Mouse (Mus musculus) heart, postnatal 0 days (tissue): ENCODE data around the gene Nav1. TPM values are rescaled to one million over a fixed set of nuclear protein-coding genes. Genes with fewer than 3 reads are reported as not detected.

Experiments
- ATAC-seq: fragments of 200-750 bp; cut with Nextera tagmentation; 2 replicates; pipeline ENCODE4 v1.8.0; 2017; ENCODE audit warnings: low read depth, moderate number of reproducible peaks, moderate library complexity; ENCODE audit not compliant: insufficient read depth
- DNase-seq: peaks from one replicate; pipeline ENCODE4 v3.0.0-alpha.2; 2016; ENCODE audit warnings: low spot score
- H3K27ac ChIP-seq: fragments of 300-500 bp; sonication (generic); 2 replicates; pipeline ENCODE4 v1.5.1; 2014; ENCODE audit warnings: low read depth, mild to moderate bottlenecking
- H3K27me3 ChIP-seq: fragments of 300-500 bp; sonication (generic); 2 replicates; pipeline ENCODE4 v1.6.1; 2014; ENCODE audit warnings: low read length, mixed read lengths; ENCODE audit not compliant: control insufficient read depth, insufficient read depth
- H3K36me3 ChIP-seq: fragments of 300-500 bp; sonication (generic); replicated peaks from 2 replicates; pipeline ENCODE4 v1.6.1; 2014; ENCODE audit warnings: low read length, mixed read lengths; ENCODE audit not compliant: control insufficient read depth, insufficient read depth
- H3K4me1 ChIP-seq: fragments of 300-500 bp; sonication (generic); 2 replicates; pipeline ENCODE4 v1.6.1; 2014; ENCODE audit warnings: antibody characterized with exemption; ENCODE audit not compliant: control insufficient read depth, insufficient read depth
- H3K4me2 ChIP-seq: fragments of 300-500 bp; sonication (generic); 2 replicates; pipeline ENCODE4 v1.6.1; 2014; ENCODE audit warnings: low read depth, mild to moderate bottlenecking, low read length, moderate library complexity
- H3K4me3 ChIP-seq: fragments of 300-500 bp; sonication (generic); 2 replicates; pipeline ENCODE4 v1.5.1; 2014; ENCODE audit warnings: low read depth, low read length
- H3K9ac ChIP-seq: fragments of 300-500 bp; sonication (generic); replicated peaks from 2 replicates; pipeline ENCODE4 v1.6.1; 2014; ENCODE audit warnings: low read depth, low read length, mixed read lengths
- H3K9me3 ChIP-seq: fragments of 300-500 bp; sonication (generic); replicated peaks from 2 replicates; pipeline ENCODE4 v1.6.1; 2016; ENCODE audit warnings: low read length; ENCODE audit not compliant: control insufficient read depth
- CTCF ChIP-seq: IDR thresholded peaks from 2 replicates; pipeline ENCODE4 v1.5.1; 2016; ENCODE audit warnings: antibody characterized with exemption, control low read depth, low read depth
- EP300 ChIP-seq: IDR thresholded peaks from 2 replicates; pipeline ENCODE4 v1.6.1; 2016; ENCODE audit warnings: antibody characterized with exemption, low read depth
- WGBS: fragments of 180-500 bp; shearing (Covaris S2); extraction: QIAGEN DNeasy Blood & Tissue Kit; methylation state at CpG from one replicate; pipeline ENCODE4 v1.1.7; 2014; 5-methylcytosine and 5-hydroxymethylcytosine counted together
- polyA plus RNA-seq: library from polyadenylated mRNA; unstranded; fragments of >200 nt; fragmentation: Nextera tagmentation; extraction: Ambion mirVana; gene quantifications from 2 replicates; pipeline ENCODE4 v1.2.1, GENCODE M21; 2015
- total RNA-seq: library from RNA; depleted of rRNA; stranded (reverse); fragments of >200 nt; gene quantifications from 2 replicates; pipeline ENCODE4 v1.2.3, GENCODE M21; 2014; ENCODE audit warnings: low replicate concordance

Gene Nav1
- total and polyA plus RNA-seq, 2 experiments from 2014 or later = 10.3 to 29.9 TPM

DNA sequence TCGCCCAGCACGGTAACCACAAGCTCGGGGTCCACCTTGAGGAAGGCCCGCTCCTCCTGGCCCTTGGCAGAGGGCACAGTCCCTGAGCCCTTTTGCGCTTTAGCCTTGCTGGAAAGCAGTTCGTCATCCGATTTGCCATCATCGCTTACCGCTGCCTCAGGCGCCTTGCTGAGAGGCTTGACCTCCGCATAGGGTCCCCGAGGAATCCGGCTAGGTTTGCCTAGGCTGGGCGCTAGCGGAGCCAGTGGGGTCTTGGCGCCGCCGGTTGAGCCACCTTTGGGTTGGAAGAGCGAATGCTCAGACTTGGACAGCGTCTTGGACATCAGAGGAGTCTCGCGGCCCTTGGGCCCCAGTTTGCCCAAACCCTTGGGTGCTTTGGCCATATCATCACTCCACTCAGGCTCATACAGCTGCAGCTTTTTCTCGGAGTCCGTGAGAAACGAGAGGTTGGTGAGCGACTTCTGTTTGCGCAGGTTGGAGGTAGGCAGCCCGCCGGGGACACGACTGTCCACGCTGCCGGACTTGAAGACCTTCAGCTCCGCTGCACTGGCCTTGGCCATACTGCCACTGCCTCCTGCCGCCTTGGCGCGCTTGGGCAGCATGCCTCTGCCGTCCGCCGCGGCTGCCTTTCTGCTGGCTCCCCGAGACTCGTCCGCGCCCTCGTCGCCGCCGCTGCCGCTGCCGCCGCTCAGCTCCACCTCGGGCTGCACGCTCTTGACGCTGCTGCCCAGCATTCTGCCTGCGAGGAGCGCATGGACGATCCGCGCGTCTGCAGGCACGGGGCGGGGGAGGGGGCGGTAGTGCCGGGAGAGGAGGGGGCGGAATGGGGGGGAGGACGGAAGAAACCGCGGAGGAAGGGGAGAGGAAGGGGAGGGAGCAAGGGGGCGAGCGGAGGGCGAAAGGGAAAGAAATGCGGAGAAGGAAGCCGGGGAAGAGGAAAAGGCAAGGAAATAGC, 22.2 kb downstream of the Nav1 start:
- DNase-seq = no peak
- Histone ChIP-seq H3K27me3 (no peaks in the 10 kb centered on the region), H3K4me3 (peak overlapping the region; percentile 58), H3K4me1 (peaks cover 38% of the 10 kb centered on the region), H3K9me3 (no peaks in the 10 kb centered on the region), H3K36me3 (no peaks in the 10 kb centered on the region), H3K9ac (peak overlapping the region; percentile 58), H3K27ac (no peak overlapping the region), H3K4me2 (peak overlapping the region; percentile 94)
- 4% methylated on average over 64 of the region's 73 CpGs for WGBS
- peak; percentile 51; the same call in 1 of the 2 replicates for ATAC-seq
- TF ChIP-seq CTCF (no peak), EP300 (no peak)

- 8% methylated on average over 21 of the region's 21 CpGs for WGBS
Observed at GRCm38 (mm10) chr1:135583678-135584515, 23.2 kb downstream of the Nav1 start.

GRCm38 (mm10) chr1:135583081-135583677, 23.9 kb downstream of the Nav1 start:
- TF ChIP-seq EP300 = no peak
- TF ChIP-seq CTCF = no peak
- Histone ChIP-seq H3K27ac (peak overlapping the region; percentile 59), H3K9ac (peak overlapping the region; percentile 4; the same call in 1 of the 2 replicates), H3K4me3 (peak overlapping the region; percentile 58), H3K36me3 (no peaks in the 10 kb centered on the region), H3K27me3 (no peaks in the 10 kb centered on the region), H3K4me1 (peaks cover 45% of the 10 kb centered on the region), H3K4me2 (peak overlapping the region; percentile 94), H3K9me3 (no peaks in the 10 kb centered on the region)
- DNase-seq (no peak), ATAC-seq (no peak)
- WGBS = 11% methylated on average over 15 of the region's 15 CpGs

More at GRCm38 (mm10) chr1:135583678-135584515, 23.2 kb downstream of the Nav1 start:
- peak overlapping the region; percentile 59 for H3K27ac ChIP-seq
- ATAC-seq = no peak
- peaks cover 40% of the 10 kb centered on the region for H3K4me1 ChIP-seq
- H3K4me3 ChIP-seq = peak overlapping the region; percentile 58
- H3K9ac ChIP-seq = peak overlapping the region; percentile 4; the same call in 1 of the 2 replicates
- no peak for TF ChIP-seq EP300
- no peak for TF ChIP-seq CTCF
- no peak for DNase-seq
- no peaks in the 10 kb centered on the region for H3K36me3 ChIP-seq
- H3K27me3 ChIP-seq = no peaks in the 10 kb centered on the region
- H3K4me2 ChIP-seq = peak overlapping the region; percentile 94
- H3K9me3 ChIP-seq = no peaks in the 10 kb centered on the region

DNA sequence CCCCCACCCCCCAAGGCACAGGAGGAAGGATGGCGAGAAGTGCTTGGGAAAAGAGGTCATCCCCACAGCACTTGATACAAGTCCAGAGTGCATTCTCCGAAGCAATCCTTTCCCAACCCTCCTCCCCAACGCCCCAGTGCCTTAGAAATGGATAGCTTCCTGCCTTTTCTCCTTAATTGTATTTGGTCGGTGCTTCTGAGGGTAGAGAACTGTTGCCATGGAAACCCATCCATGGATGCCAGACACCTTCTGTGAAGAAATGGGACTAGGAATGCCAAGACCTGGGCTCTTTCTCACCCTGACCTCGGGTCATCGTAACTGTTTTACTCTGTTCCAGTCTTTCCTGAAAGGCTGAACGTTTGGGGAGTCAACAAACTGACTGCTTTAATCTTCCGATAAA, 26.1 kb downstream of the Nav1 start:
- no peak for ATAC-seq
- Histone ChIP-seq H3K4me2 (no peak overlapping the region), H3K4me3 (no peak overlapping the region), H3K9ac (no peak overlapping the region), H3K27ac (no peak overlapping the region), H3K27me3 (no peaks in the 10 kb centered on the region), H3K9me3 (no peaks in the 10 kb centered on the region), H3K4me1 (peaks cover 48% of the 10 kb centered on the region), H3K36me3 (no peaks in the 10 kb centered on the region)
- WGBS = 62% methylated on average over 8 of the region's 8 CpGs
- DNase-seq = no peak
- no peak for TF ChIP-seq EP300

DNA sequence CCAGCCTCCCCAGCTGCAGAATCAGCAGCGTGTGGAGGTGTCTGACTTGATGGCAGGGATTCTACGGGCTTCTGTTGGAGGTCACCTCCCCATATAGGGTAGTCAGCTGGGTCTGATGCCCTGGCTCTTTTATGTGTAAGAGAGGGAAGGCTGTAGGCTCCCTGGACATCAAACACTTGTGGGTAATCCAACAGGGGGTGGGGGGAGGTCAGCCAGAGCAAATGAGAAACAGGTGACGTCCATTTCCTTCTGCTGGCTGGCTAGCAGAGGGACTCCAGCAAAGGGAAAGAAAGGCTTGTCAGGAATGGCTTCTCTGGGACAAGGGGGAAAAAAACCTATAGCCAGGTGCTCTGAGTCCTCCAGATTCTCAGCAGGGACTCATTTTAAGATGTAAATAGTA, 28.0 kb downstream of the Nav1 start:
- no peaks in the 10 kb centered on the region for H3K9me3 ChIP-seq
- no peak overlapping the region for H3K27ac ChIP-seq
- no peak overlapping the region for H3K4me3 ChIP-seq
- no peaks in the 10 kb centered on the region for H3K27me3 ChIP-seq
- TF ChIP-seq CTCF = no peak
- TF ChIP-seq EP300 = no peak
- no peak overlapping the region for H3K9ac ChIP-seq
- H3K4me1 ChIP-seq = peaks cover 39% of the 10 kb centered on the region
- ATAC-seq (no peak), DNase-seq (no peak)
- no peak overlapping the region for H3K4me2 ChIP-seq
- WGBS = 42% methylated on average over 3 of the region's 3 CpGs
- H3K36me3 ChIP-seq = 0 out of 2 replicates have a peak, but pooled peaks cover 3% of the 10 kb centered on the region
